Mouse (Mus musculus) E14TG2a.4 (cell line): ENCODE measurements at regions not wholly inside any gene's neighbourhood (a gene's known extent, or its start where the extent isn't known, plus 50 kb on each side); places are given as distances from the start of the nearest gene placed in this dataset.

Source experiments
- CTCF ChIP-seq: conservative IDR thresholded peaks from 2 replicates; pipeline ENCODE4 v1.5.1; 2014; ENCODE audit warnings: low read length
- NANOG ChIP-seq: IDR thresholded peaks from 2 replicates; pipeline ENCODE4 v1.6.1; 2014; ENCODE audit warnings: borderline replicate concordance, low read length, mixed read lengths
- POU5F1 ChIP-seq: IDR thresholded peaks from 2 replicates; pipeline ENCODE4 v1.6.1; 2014; ENCODE audit warnings: low read length, borderline replicate concordance

DNA sequence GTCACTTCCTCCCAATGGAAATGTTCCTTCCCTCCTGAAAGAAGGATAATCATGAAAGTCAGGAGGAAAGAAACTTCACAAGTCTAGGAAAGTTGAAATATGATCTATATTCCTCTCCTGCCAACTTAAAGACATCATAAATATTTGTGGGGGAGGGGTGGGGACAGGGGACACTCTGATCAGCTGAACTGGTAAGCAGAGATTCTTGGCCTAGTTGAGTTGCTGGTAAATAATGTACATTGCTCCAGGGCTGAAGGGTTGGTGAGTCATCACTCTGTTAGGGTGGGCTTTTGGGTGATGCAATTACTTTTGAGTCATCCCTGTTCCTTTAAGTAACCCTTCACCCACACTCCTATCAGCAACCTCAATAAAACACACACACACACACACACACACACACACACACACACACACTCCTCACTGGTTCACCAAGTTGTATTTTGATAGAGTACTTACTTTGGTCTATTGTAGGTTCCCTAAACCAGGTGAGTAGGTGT lies 56.0 kb downstream of the Ccdc71l start:
- TF ChIP-seq CTCF (no peak), POU5F1 (no peak), NANOG (no peak)
